In genomic region chr2:180025861-180026200, GRCm38 (mm10) we compare ENCODE assay signal across 8 mouse cellular contexts. TPM values are rescaled to one million over a fixed set of nuclear protein-coding genes. Genes with fewer than 3 reads are reported as not detected.
DNase-seq lines count a peak whose midpoint lies in the region; ATAC-seq and TF ChIP-seq lines count a peak whose summit lies in the region.

No protein-coding gene starts in this region.

- TF ChIP-seq POLR2A in embryonic fibroblast, embryonic 13.5 days (IDR thresholded peaks at IDR 0.05; ENCODE audit: low read depth, low read length) = no peak

- 7% methylated on average over 6 of the region's 6 CpGs for WGBS in lung, embryonic 14.5 days
- 10% methylated on average over 6 of the region's 6 CpGs for WGBS in limb, embryonic 11.5 days
- WGBS in neural tube, embryonic 14.5 days = 2% methylated on average over 6 of the region's 6 CpGs

- H3K9me3 ChIP-seq in lung, embryonic 14.5 days (ENCODE audit: low read depth, low read length) = no peaks in the 10 kb centered on the region
- no peaks in the 10 kb centered on the region for H3K9me3 ChIP-seq in limb, embryonic 11.5 days (ENCODE audit: control insufficient read depth, low read length)
- no peaks in the 10 kb centered on the region for H3K9me3 ChIP-seq in neural tube, embryonic 14.5 days (ENCODE audit: control insufficient read depth, low read length)

- peak overlapping the region; percentile 81 for H3K9ac ChIP-seq in lung, embryonic 14.5 days
- H3K9ac ChIP-seq in limb, embryonic 11.5 days (ENCODE audit: low read length) = peak overlapping the region; percentile 98
- H3K9ac ChIP-seq in neural tube, embryonic 14.5 days (replicated peaks; ENCODE audit: low read depth, low read length) = peak overlapping the region; percentile 96

- ATAC-seq in lung, embryonic 14.5 days (ENCODE audit: insufficient read depth) = no peak
- no peak for ATAC-seq in limb, embryonic 11.5 days (ENCODE audit: insufficient number of reproducible peaks, low FRiP score, low TSS enrichment, low read depth)
- ATAC-seq in neural tube, embryonic 14.5 days (ENCODE audit: low read depth) = no peak

- H3K27ac ChIP-seq in lung, embryonic 14.5 days (ENCODE audit: low read depth) = no peak overlapping the region
- no peak overlapping the region for H3K27ac ChIP-seq in embryonic fibroblast, embryonic 13.5 days (ENCODE audit: insufficient read depth, low read length)
- H3K27ac ChIP-seq in limb, embryonic 11.5 days (replicated peaks; ENCODE audit: low read depth, low read length) = no peak overlapping the region
- H3K27ac ChIP-seq in neural tube, embryonic 14.5 days (ENCODE audit: low read depth, low read length) = peak overlapping the region; percentile 97

- H3K4me1 ChIP-seq in lung, embryonic 14.5 days (ENCODE audit: insufficient read depth) = peaks cover 15% of the 10 kb centered on the region
- H3K4me1 ChIP-seq in embryonic fibroblast, embryonic 13.5 days (ENCODE audit: control insufficient read depth, insufficient read depth, low read length) = no peaks in the 10 kb centered on the region
- peaks cover 21% of the 10 kb centered on the region for H3K4me1 ChIP-seq in limb, embryonic 11.5 days (ENCODE audit: control insufficient read depth, insufficient read depth, low read length)
- peaks cover 31% of the 10 kb centered on the region for H3K4me1 ChIP-seq in neural tube, embryonic 14.5 days (ENCODE audit: control insufficient read depth, insufficient read depth, low read length)

- H3K4me3 ChIP-seq in lung, embryonic 14.5 days (ENCODE audit: low read depth, low read length) = peak overlapping the region; percentile 95
- peak overlapping the region; percentile 57 for H3K4me3 ChIP-seq in embryonic fibroblast, embryonic 13.5 days (ENCODE audit: insufficient read depth, low read length)
- peak overlapping the region; percentile 99 for H3K4me3 ChIP-seq in limb, embryonic 11.5 days (ENCODE audit: low read depth, low read length)
- H3K4me3 ChIP-seq in neural tube, embryonic 14.5 days (ENCODE audit: low read depth, low read length) = peak overlapping the region; percentile 96

- H3K36me3 ChIP-seq in lung, embryonic 14.5 days (ENCODE audit: insufficient read depth) = peaks cover 41% of the 10 kb centered on the region
- H3K36me3 ChIP-seq in limb, embryonic 11.5 days (ENCODE audit: control insufficient read depth, insufficient read depth, low read length) = peaks cover 6% of the 10 kb centered on the region
- H3K36me3 ChIP-seq in neural tube, embryonic 14.5 days (ENCODE audit: control insufficient read depth, insufficient read depth, low read length) = peaks cover 27% of the 10 kb centered on the region

- peak overlapping the region; percentile 72 for H3K4me2 ChIP-seq in lung, embryonic 14.5 days
- H3K4me2 ChIP-seq in limb, embryonic 11.5 days (ENCODE audit: low read depth, severe bottlenecking) = peak overlapping the region; percentile 88
- H3K4me2 ChIP-seq in neural tube, embryonic 14.5 days (ENCODE audit: low read depth, low read length) = peak overlapping the region; percentile 99

- H3K27me3 ChIP-seq in lung, embryonic 14.5 days (ENCODE audit: insufficient read depth, low read length) = peaks cover 16% of the 10 kb centered on the region
- H3K27me3 ChIP-seq in limb, embryonic 11.5 days (ENCODE audit: control insufficient read depth, insufficient read depth, low read length) = peaks cover 14% of the 10 kb centered on the region
- H3K27me3 ChIP-seq in neural tube, embryonic 14.5 days (ENCODE audit: control insufficient read depth, insufficient read depth, low read length) = no peaks in the 10 kb centered on the region

- DNase-seq in lung, embryonic 14.5 days = no peak
- DNase-seq in lung, postnatal 10 days = no peak
- DNase-seq in limb, embryonic 11.5 days (ENCODE audit: low spot score) = no peak
- DNase-seq in natural killer cell, adult 2 months (ENCODE audit: low spot score in 2 of 2) = no peak
- no peak for DNase-seq in thymus, postnatal 14 days
- no peak for DNase-seq in T-cell, adult 2 months (ENCODE audit: low spot score)

- no peak for TF ChIP-seq CTCF in lung, embryonic 14.5 days (IDR thresholded peaks at IDR 0.05; ENCODE audit: low read depth)
- TF ChIP-seq CTCF in embryonic fibroblast, embryonic 13.5 days (IDR thresholded peaks at IDR 0.05; ENCODE audit: borderline replicate concordance, insufficient read depth, low read length) = no peak

RNA-seq across cellular contexts. Expression of gene Lsm14b, which starts 1.0 kb away (rescaled TPM):
- polyA plus RNA-seq in lung, embryonic 14.5 days (2014; fragmentation: Nextera tagmentation; extraction: Ambion mirVana) = 6.5 and 6.8 TPM in 2 replicates
- 54.7 and 63.3 TPM in 2 replicates for polyA plus RNA-seq in embryonic fibroblast, embryonic 13.5 days (2011; ENCODE audit: insufficient read length, low read depth, missing spikeins)
- 8.3 and 10.2 TPM in 2 replicates for polyA plus RNA-seq in limb, embryonic 11.5 days (2014; fragmentation: Nextera tagmentation; extraction: Ambion mirVana)
- polyA plus RNA-seq in neural tube, embryonic 14.5 days (2014; fragmentation: Nextera tagmentation; extraction: Ambion mirVana) = 14.1 and 17.3 TPM in 2 replicates

RNA-seq across cellular contexts. Expression of gene Psma7, which starts 16.4 kb away (rescaled TPM):
- polyA plus RNA-seq in lung, embryonic 14.5 days (2014; fragmentation: Nextera tagmentation; extraction: Ambion mirVana) = 548 and 630 TPM in 2 replicates
- polyA plus RNA-seq in embryonic fibroblast, embryonic 13.5 days (2011; ENCODE audit: insufficient read length, low read depth, missing spikeins) = 163 and 173 TPM in 2 replicates
- polyA plus RNA-seq in limb, embryonic 11.5 days (2014; fragmentation: Nextera tagmentation; extraction: Ambion mirVana) = 776 and 792 TPM in 2 replicates
- 585 and 653 TPM in 2 replicates for polyA plus RNA-seq in neural tube, embryonic 14.5 days (2014; fragmentation: Nextera tagmentation; extraction: Ambion mirVana)

RNA-seq across cellular contexts. Expression of gene Ss18l1, which starts 16.5 kb away (rescaled TPM):
- 4.7 and 5.6 TPM in 2 replicates for polyA plus RNA-seq in lung, embryonic 14.5 days (2014; fragmentation: Nextera tagmentation; extraction: Ambion mirVana)
- polyA plus RNA-seq in embryonic fibroblast, embryonic 13.5 days (2011; ENCODE audit: insufficient read length, low read depth, missing spikeins) = 3.4 and 3.9 TPM in 2 replicates
- 5.5 and 6.0 TPM in 2 replicates for polyA plus RNA-seq in limb, embryonic 11.5 days (2014; fragmentation: Nextera tagmentation; extraction: Ambion mirVana)
- polyA plus RNA-seq in neural tube, embryonic 14.5 days (2014; fragmentation: Nextera tagmentation; extraction: Ambion mirVana) = 57.8 and 58.8 TPM in 2 replicates

RNA-seq across cellular contexts. Expression of gene Mtg2, which starts 44.6 kb away (rescaled TPM):
- 23.4 and 25.3 TPM in 2 replicates for polyA plus RNA-seq in lung, embryonic 14.5 days (2014; fragmentation: Nextera tagmentation; extraction: Ambion mirVana)
- 11.4 and 15.2 TPM in 2 replicates for polyA plus RNA-seq in embryonic fibroblast, embryonic 13.5 days (2011; ENCODE audit: insufficient read length, low read depth, missing spikeins)
- 28.2 and 29.4 TPM in 2 replicates for polyA plus RNA-seq in limb, embryonic 11.5 days (2014; fragmentation: Nextera tagmentation; extraction: Ambion mirVana)
- 33.3 and 34.2 TPM in 2 replicates for polyA plus RNA-seq in neural tube, embryonic 14.5 days (2014; fragmentation: Nextera tagmentation; extraction: Ambion mirVana)

RNA-seq across cellular contexts. Expression of gene Taf4, which starts 49.4 kb away (rescaled TPM):
- polyA plus RNA-seq in lung, embryonic 14.5 days (2014; fragmentation: Nextera tagmentation; extraction: Ambion mirVana) = 4.6 and 5.5 TPM in 2 replicates
- polyA plus RNA-seq in embryonic fibroblast, embryonic 13.5 days (2011; ENCODE audit: insufficient read length, low read depth, missing spikeins) = 10.4 and 11.5 TPM in 2 replicates
- polyA plus RNA-seq in limb, embryonic 11.5 days (2014; fragmentation: Nextera tagmentation; extraction: Ambion mirVana) = 4.7 and 5.8 TPM in 2 replicates
- polyA plus RNA-seq in neural tube, embryonic 14.5 days (2014; fragmentation: Nextera tagmentation; extraction: Ambion mirVana) = 6.6 TPM in 2 replicates
